Mouse (Mus musculus) thymus, postnatal 4 days (tissue): Measurements from ENCODE around the gene Calm4.
"Not testable (repeated sequence)": the region's sequence is repeated elsewhere in the genome, so short reads cannot be mapped to it uniquely, and the experiment has no call there.

Experiments
- DNase-seq: peaks from one replicate; pipeline ENCODE4 v3.0.0; 2021

Gene Calm4

GRCm38 (mm10) chr13:3837312-3837807 is at the start of gene Calm4:
Gene Calm4 (plus strand): TSS chr13:3837757.
- not testable (repeated sequence) for DNase-seq

- DNase-seq = no peak
Observed at GRCm38 (mm10) chr13:3788588-3788987, 49.0 kb upstream of the Calm4 start.

DNA sequence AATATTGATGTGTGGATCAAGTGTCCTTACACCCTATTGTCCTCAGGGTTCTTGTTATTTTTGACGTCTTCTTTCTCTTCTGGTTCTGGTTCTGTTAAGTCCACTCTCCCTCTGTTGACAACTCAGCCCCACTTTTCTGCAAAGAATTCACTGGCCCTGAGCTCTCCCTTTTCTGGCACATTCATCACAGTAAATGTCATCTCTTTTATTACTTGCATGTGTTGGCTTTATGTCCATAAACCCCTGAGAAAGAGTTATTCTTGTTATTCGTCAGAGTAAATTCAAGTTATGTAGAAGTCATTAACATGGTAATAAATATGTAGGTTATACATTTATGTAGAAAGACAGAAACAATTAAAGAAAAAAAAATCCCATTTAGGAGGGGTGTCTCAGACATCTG is 48.0 kb upstream of the Calm4 start:
- no peak for DNase-seq

DNA sequence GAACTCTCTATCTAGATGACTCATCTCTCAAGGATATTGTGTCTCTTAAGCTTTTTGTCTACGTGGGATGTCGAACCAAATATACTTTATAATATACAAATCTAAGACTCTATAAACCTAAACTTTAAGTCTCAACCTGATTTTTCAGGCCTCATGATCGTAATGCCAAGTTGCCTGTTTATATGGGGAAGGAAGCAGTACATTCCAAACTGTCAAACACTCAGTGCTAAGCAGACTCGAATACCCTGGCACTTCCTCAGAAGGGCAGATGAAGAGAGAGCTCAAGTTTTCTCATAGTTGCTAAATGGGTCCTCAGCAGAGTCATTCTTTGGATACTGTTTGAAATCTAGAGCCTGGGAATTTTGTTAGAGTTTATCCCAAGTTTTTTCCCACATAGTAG is 40.9 kb upstream of the Calm4 start:
- no peak for DNase-seq

- no peak for DNase-seq
Observed at GRCm38 (mm10) chr13:3798751-3799150, 38.8 kb upstream of the Calm4 start.

DNA sequence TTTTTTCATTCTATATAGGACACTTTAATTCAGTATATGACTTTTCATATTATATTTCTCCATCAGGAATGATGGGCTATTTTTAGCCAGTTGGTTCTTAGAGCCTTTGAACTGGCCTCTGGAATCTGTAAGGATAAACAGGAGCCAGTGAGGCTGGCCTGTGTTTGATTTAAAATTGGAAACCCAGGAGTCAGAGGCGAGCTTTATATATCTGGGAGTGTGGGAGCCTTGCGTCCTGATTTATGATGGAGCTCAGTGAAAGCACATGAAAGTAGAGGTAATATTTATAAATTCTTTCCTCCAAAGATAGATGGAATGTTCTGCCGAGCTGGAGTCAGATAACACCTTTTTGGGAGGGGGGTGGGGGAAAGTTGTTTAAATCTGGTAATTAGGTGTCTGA is 38.2 kb upstream of the Calm4 start:
- DNase-seq = no peak

DNA sequence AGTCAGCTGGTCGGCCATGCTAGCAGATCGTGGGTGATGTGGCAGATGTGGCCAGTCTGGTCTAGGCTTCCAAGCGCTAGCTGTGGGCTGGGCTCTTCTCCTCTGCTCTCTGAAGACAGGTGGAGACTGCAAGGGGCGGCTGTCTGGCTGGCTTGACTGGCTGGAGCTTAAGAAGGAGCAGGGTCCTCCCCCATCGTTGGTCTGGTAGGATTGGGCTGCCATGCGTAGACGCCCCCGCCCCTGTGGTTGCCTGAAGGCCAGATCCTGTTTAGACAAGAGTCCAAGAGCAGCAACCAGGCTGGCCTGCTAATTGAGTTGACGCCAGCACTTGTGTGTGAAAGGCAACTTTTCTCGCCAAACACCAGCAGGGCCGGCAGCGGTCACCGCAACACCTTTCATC is 33.4 kb upstream of the Calm4 start, which contains the start of gene Calml3:
Calml3 (minus strand) TSS at position 131 of the 400 bp plus-strand sequence.
- no peak for DNase-seq

- DNase-seq = no peak
Observed at GRCm38 (mm10) chr13:3805132-3805531, 32.4 kb upstream of the Calm4 start.

GRCm38 (mm10) chr13:3805638-3806037 is 31.9 kb upstream of the Calm4 start:
- no peak for DNase-seq

GRCm38 (mm10) chr13:3807131-3807827 is 30.3 kb upstream of the Calm4 start:
- no peak for DNase-seq

- no peak for DNase-seq
Observed at GRCm38 (mm10) chr13:3818012-3818739, 19.4 kb upstream of the Calm4 start.

- no peak for DNase-seq
Observed at GRCm38 (mm10) chr13:3818740-3819076, 18.8 kb upstream of the Calm4 start.

GRCm38 (mm10) chr13:3822105-3822504 is 15.5 kb upstream of the Calm4 start:
- DNase-seq = no peak

DNA sequence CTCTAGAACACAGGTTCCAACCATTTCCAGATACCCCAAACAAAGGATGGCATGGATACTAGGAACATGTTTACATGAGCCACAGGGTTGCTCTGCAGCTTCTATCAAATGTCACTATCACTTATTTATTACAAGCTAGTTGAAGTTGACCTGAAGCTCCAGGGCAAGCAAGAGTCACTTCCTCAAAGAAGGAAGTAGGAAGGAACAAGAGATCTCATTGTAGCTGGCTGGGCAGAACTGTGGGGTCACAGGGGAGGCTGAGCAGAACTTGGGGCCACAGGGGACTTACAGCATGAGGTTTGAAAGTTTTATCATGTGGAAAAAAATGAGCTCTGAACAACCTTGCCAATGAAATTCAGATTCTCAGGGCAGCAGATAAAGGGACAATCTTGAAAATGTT is 11.8 kb upstream of the Calm4 start:
- no peak for DNase-seq

DNA sequence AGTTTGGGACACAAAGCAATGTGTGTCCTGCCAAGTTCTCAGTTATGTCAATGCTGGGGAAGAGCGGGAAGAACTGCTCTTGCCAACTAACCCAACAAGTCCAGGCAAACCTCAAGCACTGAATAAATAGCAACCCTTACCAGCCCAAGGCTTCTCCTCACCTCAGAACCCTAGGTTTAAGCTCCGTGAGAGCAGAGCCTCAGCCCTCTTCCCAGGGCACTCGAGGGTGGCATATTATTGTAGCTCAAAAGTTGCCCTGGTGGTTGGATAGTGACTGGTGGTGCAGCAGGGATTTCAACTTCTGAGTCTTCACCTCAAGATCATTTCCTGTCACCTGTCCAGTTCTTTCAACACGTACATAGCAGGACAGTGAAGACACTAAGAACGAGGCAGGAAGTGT is 6.0 kb upstream of the Calm4 start:
- no peak for DNase-seq

DNA sequence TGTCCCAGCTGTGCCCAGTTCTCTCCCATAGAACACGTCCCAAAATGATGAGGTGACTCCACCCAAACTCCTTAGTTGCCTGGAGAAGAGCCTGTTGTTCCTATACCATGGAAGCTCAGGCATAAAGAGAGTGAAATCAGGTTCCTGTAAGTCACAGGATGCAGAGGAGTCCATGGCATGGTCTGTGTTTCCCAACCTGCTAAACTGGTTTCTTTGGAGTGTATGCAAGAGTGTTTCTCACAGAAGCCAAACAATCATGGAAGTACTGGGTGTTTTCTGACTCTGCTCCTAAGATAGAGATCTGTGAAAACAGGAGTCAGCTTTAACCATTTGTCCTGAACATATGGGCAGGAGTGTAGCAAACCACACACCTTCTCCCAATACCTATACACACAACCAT is 5.6 kb upstream of the Calm4 start:
- no peak for DNase-seq

- DNase-seq = no peak
Observed at GRCm38 (mm10) chr13:3832450-3832849, 5.1 kb upstream of the Calm4 start.

DNA sequence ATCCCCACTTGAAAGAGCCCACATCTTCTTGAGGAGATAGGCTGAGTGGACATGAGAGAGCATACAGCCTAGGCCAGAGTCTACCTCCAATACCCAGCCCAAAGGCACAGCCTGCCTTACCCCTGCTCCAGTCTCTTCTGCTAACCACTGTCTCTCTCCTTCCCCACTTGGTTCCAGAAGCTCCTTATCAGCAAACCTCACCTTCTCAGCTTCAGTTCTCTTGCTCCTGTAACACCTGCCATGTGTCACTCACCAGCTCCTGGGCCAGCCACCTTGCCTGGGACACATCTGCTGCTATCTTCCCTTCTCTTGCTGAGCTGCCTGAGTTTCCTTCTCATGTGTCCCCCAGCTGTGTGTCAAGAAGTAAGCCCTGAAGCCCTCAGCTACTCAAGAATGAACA is 3.9 kb upstream of the Calm4 start:
- DNase-seq = not testable (repeated sequence)

- not testable (repeated sequence) for DNase-seq
Observed at GRCm38 (mm10) chr13:3840662-3841061, 3.1 kb downstream of the Calm4 start.

DNA sequence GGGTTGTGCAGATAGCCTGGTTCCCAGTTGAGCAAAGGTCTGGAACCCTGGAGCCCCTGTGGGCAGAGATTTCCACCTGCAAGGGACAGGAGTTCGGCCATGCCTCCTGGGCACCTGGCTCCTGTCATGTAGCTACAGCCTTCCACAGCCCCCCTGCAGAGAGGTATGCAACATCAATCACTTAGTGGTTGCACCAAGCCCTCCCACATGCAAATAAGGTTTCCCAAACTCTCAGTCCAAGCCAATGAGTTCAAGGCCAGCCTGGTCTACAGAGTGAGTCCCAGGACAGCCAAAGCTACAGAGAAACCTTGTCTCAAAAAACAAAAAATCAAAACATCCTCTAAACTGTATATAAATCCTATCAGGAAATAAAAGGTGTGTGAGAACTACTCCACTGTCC is 12.8 kb downstream of the Calm4 start:
- DNase-seq = no peak

GRCm38 (mm10) chr13:3853648-3854333 is 16.2 kb downstream of the Calm4 start, which contains the start of gene Calm5:
Gene Calm5 (plus strand): TSS chr13:3854173.
- not testable (repeated sequence) for DNase-seq

DNA sequence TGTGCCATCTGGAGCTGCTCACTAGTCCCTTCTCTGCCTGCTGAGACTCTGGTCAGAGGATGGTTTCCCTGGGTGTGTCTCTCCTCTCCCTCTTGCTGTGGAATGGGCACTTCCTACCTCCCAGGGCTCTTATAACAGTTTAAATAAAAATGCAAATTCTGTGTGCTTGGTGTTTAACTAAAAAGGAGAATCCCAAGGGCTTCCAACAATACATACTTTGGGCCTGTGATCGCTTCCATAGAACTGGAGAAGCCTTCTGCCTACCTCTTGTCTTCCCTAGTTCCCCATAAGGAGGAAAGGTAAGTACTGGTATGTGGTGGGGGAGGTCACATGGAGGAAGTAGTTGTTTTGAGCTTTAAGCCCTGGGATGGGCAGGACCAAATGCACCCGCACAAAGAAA is 17.3 kb downstream of the Calm4 start:
- no peak for DNase-seq

GRCm38 (mm10) chr13:3856252-3856651 is 18.7 kb downstream of the Calm4 start:
- no peak for DNase-seq

- DNase-seq = no peak
Observed at GRCm38 (mm10) chr13:3861251-3861650, 23.7 kb downstream of the Calm4 start.
